Mouse (Mus musculus) liver, postnatal 0 days (tissue): Measurements from ENCODE around the gene Foxd2.

Experiments used
- CTCF ChIP-seq: sonication (generic); IDR thresholded peaks from 2 replicates; pipeline ENCODE4 v1.5.1; 2016; ENCODE audit warnings: antibody characterized with exemption, low read depth
- EP300 ChIP-seq: IDR thresholded peaks from 2 replicates; pipeline ENCODE4 v1.6.1; 2016; ENCODE audit warnings: antibody characterized with exemption, low read depth, mild to moderate bottlenecking

DNA sequence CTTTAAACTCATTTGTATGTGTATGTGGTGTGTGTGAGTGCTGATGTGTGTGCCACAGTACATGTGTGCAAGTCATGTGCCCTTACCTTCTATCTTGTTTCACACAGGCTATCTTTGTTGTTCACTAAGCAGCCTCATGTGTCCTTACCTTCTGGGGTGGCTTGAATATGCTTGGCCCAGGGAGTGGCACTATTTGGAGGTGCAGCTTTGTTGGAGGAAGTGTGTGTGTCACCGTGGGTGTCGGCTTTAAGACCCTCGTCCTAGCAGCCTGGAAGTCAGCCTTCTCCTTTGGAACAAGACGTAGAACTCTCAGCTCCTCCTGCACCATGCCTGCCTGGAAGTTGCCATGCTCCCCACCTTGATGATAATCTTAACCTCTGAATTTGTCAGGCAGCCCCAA is 37.7 kb upstream of the Foxd2 start:
- TF ChIP-seq CTCF, result no peak
- no peak for TF ChIP-seq EP300
